Mouse (Mus musculus) myocyte (in vitro differentiated cells): ENCODE measurements around the gene Gng2. TPM values are rescaled to one million over a fixed set of nuclear protein-coding genes. Genes with fewer than 3 reads are reported as not detected.

Experiments used
- H3K27me3 ChIP-seq: one replicate; pipeline ENCODE4 v1.6.1; 2011; ENCODE audit not compliant: control insufficient read depth, insufficient read depth, insufficient read length
- H3K36me3 ChIP-seq: one replicate; pipeline ENCODE4 v1.6.1; 2011; ENCODE audit not compliant: control insufficient read depth, insufficient read depth
- H3K4me2 ChIP-seq: one replicate; pipeline ENCODE4 v1.6.1; 2011; ENCODE audit warnings: low read depth, control low read depth
- H3K4me3 ChIP-seq: one replicate; pipeline ENCODE4 v1.5.1; 2011; ENCODE audit warnings: mild to moderate bottlenecking, control low read depth, moderate library complexity
- H3K79me2 ChIP-seq: one replicate; pipeline ENCODE4 v1.6.1; 2011; ENCODE audit not compliant: control insufficient read depth, insufficient read depth
- H3ac ChIP-seq: one replicate; pipeline ENCODE4 v1.6.1; 2011; ENCODE audit not compliant: control insufficient read depth, insufficient read length
- CEBPB ChIP-seq: IDR thresholded peaks from 2 replicates; pipeline ENCODE4 v1.6.1; 2011; ENCODE audit warnings: mild to moderate bottlenecking, moderate library complexity; ENCODE audit not compliant: poor library complexity, insufficient read depth, severe bottlenecking
- E2F4 ChIP-seq: IDR thresholded peaks from one replicate; pipeline ENCODE4 v1.6.1; 2011; ENCODE audit warnings: mild to moderate bottlenecking, control low read depth, moderate library complexity; ENCODE audit not compliant: insufficient read depth
- MAX ChIP-seq: IDR thresholded peaks from one replicate; pipeline ENCODE4 v1.6.1; 2011; ENCODE audit warnings: low read depth, mild to moderate bottlenecking, control low read depth
- MYOD1 ChIP-seq, 3 experiments: IDR thresholded peaks; one replicate each; pipeline ENCODE4 v1.6.1; 2011; ENCODE audit warnings: control low read depth in 2 of 3, low read depth in 2 of 3, mild to moderate bottlenecking in 2 of 3, moderate library complexity in 1 of 3; ENCODE audit not compliant: insufficient read length in 2 of 3, control insufficient read depth in 1 of 3
- MYOG ChIP-seq, 3 experiments: IDR thresholded peaks; one replicate each; pipeline ENCODE4 v1.6.1; 2011; ENCODE audit warnings: control low read depth in 2 of 3, low read depth in 2 of 3, mild to moderate bottlenecking in 2 of 3; ENCODE audit not compliant: insufficient read length in 2 of 3, control insufficient read depth in 1 of 3, insufficient read depth in 1 of 3
- POLR2A ChIP-seq: IDR thresholded peaks from one replicate; pipeline ENCODE4 v1.6.1; 2011; ENCODE audit warnings: low read depth, mild to moderate bottlenecking, control low read depth, moderate library complexity; ENCODE audit not compliant: insufficient read length
- POLR2AphosphoS2 ChIP-seq: IDR thresholded peaks from one replicate; pipeline ENCODE4 v1.6.1; 2011; ENCODE audit warnings: low read depth, control low read depth; ENCODE audit not compliant: insufficient read length
- REST ChIP-seq: IDR thresholded peaks from one replicate; pipeline ENCODE4 v1.6.1; 2011; ENCODE audit warnings: mild to moderate bottlenecking, control low read depth, moderate library complexity; ENCODE audit not compliant: insufficient read depth, insufficient read length
- SRF ChIP-seq: IDR thresholded peaks from one replicate; pipeline ENCODE4 v1.6.1; 2011; ENCODE audit warnings: low read depth; ENCODE audit not compliant: control insufficient read depth, insufficient read length
- TCF12 ChIP-seq: IDR thresholded peaks from one replicate; pipeline ENCODE4 v1.6.1; 2011; ENCODE audit warnings: mild to moderate bottlenecking, control low read depth; ENCODE audit not compliant: poor library complexity, insufficient read depth, severe bottlenecking
- TCF3 ChIP-seq: IDR thresholded peaks from one replicate; pipeline ENCODE4 v1.6.1; 2011; ENCODE audit warnings: low read depth, control low read depth; ENCODE audit not compliant: insufficient read length
- USF1 ChIP-seq: IDR thresholded peaks from one replicate; pipeline ENCODE4 v1.6.1; 2011; ENCODE audit warnings: low read depth, mild to moderate bottlenecking, control low read depth, moderate library complexity
- polyA plus RNA-seq: library from polyadenylated mRNA; unstranded; fragments of >200 nt; fragmentation: generic; extraction: Trizol; gene quantifications from one replicate; pipeline ENCODE4 v1.2.1, GENCODE M21; 2012; ENCODE audit warnings: missing spikeins

Gng2 gene
- polyA plus RNA-seq, 1 experiment = 5.0 TPM

- no peak overlapping the region for H3K4me3 ChIP-seq
- no peaks in the 10 kb centered on the region for H3K27me3 ChIP-seq
- H3K4me2 ChIP-seq = no peak overlapping the region
- TF ChIP-seq REST = no peak
- no peak overlapping the region for H3ac ChIP-seq
- H3K79me2 ChIP-seq = no peaks in the 10 kb centered on the region
- H3K36me3 ChIP-seq = no peaks in the 10 kb centered on the region
These were observed 17.6 kb downstream of the Gng2 start for GRCm38 (mm10) chr14:19959860-19960259.

DNA sequence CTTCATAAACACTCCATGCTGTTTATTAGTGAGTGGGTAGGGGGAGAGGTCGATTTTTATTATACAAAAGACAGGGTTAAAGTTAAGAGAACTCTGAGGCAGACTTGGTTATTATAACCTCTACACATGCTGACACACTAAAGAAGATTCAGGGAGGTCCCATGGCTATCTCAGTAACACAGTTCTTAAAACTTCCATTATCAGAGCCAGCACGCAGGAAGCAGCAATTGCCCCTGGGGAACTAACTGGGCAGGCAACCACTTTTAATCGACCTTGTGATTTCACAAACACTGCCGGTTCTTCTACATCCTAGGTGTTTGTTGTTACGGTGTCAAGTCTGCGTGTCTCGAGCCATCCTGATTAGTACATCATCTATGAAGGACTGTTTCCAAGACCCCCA is 22.4 kb downstream of the Gng2 start:
- no peaks in the 10 kb centered on the region for H3K27me3 ChIP-seq
- no peaks in the 10 kb centered on the region for H3K36me3 ChIP-seq
- TF ChIP-seq MAX (no peak), POLR2AphosphoS2 (no peak), POLR2A (no peak), REST (no peak), CEBPB (no peak), MYOD1 (IDR thresholded peaks at IDR 0.05; ENCODE audit: control insufficient read depth in 1 of 3, insufficient read length in 2 of 3, low read depth in 2 of 3) (no peak), USF1 (no peak)
- no peaks in the 10 kb centered on the region for H3K79me2 ChIP-seq
- no peak overlapping the region for H3K4me2 ChIP-seq
- H3ac ChIP-seq = no peak overlapping the region
- H3K4me3 ChIP-seq = no peak overlapping the region

DNA sequence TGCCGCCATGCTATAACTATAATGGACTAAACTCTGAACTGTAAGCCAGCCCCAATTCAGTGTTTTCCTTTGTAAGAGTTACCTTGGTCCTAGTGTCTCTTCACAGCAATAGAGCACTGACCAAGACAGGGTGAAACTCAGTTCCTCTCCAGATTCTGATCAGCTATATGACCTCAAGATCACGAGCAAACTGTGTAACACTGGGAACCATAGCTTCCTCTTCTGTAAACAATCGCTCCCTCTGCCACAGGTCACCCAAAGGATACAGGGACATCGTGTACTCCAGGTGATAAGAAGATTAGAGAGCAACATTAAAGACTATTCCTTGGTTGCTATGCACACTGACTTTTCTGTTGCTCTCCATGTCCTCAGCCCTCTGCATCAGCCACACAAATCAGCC is 26.6 kb downstream of the Gng2 start:
- no peak for TF ChIP-seq MYOG (IDR thresholded peaks at IDR 0.05; ENCODE audit: control insufficient read depth in 1 of 3, insufficient read depth in 1 of 3, insufficient read length in 2 of 3, low read depth in 2 of 3)
- TF ChIP-seq MYOD1 (IDR thresholded peaks at IDR 0.05; ENCODE audit: control insufficient read depth in 1 of 3, insufficient read length in 2 of 3, low read depth in 2 of 3) = no peak
- TF ChIP-seq CEBPB = no peak
- no peak for TF ChIP-seq USF1
- no peak for TF ChIP-seq TCF12
- TF ChIP-seq POLR2AphosphoS2 = no peak
- TF ChIP-seq MAX = no peak
- no peak for TF ChIP-seq SRF
- TF ChIP-seq E2F4 = no peak
- no peak for TF ChIP-seq TCF3
- no peak for TF ChIP-seq REST
- TF ChIP-seq POLR2A = no peak
- no peak overlapping the region for H3K4me2 ChIP-seq
- H3K4me3 ChIP-seq = no peak overlapping the region
- no peaks in the 10 kb centered on the region for H3K79me2 ChIP-seq
- H3K36me3 ChIP-seq = no peaks in the 10 kb centered on the region
- H3K27me3 ChIP-seq = no peaks in the 10 kb centered on the region
- no peak overlapping the region for H3ac ChIP-seq

DNA sequence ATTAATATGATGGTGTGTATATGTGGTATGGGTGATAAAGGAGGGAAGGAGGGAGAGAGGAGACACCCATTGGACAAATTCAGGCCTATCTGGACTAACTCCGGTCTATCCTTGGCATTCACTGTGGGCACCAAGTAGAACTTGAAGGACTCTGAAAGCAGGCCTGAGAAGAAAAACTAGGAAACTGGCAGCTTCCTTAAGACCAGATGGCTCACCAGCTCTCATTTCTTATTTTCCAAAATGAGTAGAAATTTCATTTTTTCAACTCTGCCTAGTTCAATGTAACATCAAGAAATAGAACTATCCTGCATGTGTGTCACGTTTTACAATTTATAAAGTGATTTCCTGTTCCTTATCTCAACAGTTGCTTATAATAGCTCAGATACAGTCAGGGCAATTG is 28.0 kb downstream of the Gng2 start:
- Histone ChIP-seq H3K36me3 (no peaks in the 10 kb centered on the region), H3K4me3 (no peak overlapping the region), H3ac (no peak overlapping the region), H3K4me2 (no peak overlapping the region), H3K27me3 (no peaks in the 10 kb centered on the region), H3K79me2 (no peaks in the 10 kb centered on the region)
- TF ChIP-seq SRF (no peak), USF1 (no peak), MAX (no peak), TCF12 (no peak), POLR2A (no peak), REST (no peak), E2F4 (no peak), MYOG (IDR thresholded peaks at IDR 0.05; ENCODE audit: control insufficient read depth in 1 of 3, insufficient read depth in 1 of 3, insufficient read length in 2 of 3, low read depth in 2 of 3) (no peak), TCF3 (no peak), CEBPB (no peak), MYOD1 (IDR thresholded peaks at IDR 0.05; ENCODE audit: control insufficient read depth in 1 of 3, insufficient read length in 2 of 3, low read depth in 2 of 3) (no peak), POLR2AphosphoS2 (no peak)

DNA sequence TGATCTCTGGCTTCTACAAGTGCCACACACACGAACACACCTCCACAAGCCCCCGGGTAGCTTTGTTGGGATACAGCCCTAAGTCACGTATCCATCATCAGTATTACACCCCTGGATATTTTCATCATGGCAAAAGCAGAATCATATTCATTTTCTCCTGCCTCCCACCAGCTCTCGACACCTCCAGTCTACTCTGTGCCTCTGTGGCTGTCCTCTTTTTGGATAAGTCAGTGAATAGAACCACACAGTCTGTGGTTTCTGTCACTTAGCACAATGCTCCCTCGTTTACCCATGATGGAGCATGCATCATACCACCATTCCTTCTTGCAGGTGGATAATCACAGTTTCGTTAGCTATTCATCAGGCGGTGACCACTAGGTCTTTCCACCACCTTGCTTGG is 31.2 kb downstream of the Gng2 start:
- H3ac ChIP-seq = no peak overlapping the region
- H3K36me3 ChIP-seq = no peaks in the 10 kb centered on the region
- H3K4me3 ChIP-seq = no peak overlapping the region
- no peak for TF ChIP-seq E2F4
- TF ChIP-seq USF1 = no peak
- no peak for TF ChIP-seq REST
- TF ChIP-seq POLR2AphosphoS2 = no peak
- TF ChIP-seq CEBPB = no peak
- TF ChIP-seq MYOG (IDR thresholded peaks at IDR 0.05; ENCODE audit: control insufficient read depth in 1 of 3, insufficient read depth in 1 of 3, insufficient read length in 2 of 3, low read depth in 2 of 3) = no peak
- H3K27me3 ChIP-seq = no peaks in the 10 kb centered on the region
- no peak overlapping the region for H3K4me2 ChIP-seq
- no peaks in the 10 kb centered on the region for H3K79me2 ChIP-seq
